Mouse (Mus musculus): ENCODE results near the gene Slc35a3.

Slc35a3 gene

GRCm38 (mm10) chr3:116638572-116638971 is 74.1 kb downstream of the Slc35a3 start:
- no peak for DNase-seq (ENCODE audit: low read depth, low spot score)

DNA sequence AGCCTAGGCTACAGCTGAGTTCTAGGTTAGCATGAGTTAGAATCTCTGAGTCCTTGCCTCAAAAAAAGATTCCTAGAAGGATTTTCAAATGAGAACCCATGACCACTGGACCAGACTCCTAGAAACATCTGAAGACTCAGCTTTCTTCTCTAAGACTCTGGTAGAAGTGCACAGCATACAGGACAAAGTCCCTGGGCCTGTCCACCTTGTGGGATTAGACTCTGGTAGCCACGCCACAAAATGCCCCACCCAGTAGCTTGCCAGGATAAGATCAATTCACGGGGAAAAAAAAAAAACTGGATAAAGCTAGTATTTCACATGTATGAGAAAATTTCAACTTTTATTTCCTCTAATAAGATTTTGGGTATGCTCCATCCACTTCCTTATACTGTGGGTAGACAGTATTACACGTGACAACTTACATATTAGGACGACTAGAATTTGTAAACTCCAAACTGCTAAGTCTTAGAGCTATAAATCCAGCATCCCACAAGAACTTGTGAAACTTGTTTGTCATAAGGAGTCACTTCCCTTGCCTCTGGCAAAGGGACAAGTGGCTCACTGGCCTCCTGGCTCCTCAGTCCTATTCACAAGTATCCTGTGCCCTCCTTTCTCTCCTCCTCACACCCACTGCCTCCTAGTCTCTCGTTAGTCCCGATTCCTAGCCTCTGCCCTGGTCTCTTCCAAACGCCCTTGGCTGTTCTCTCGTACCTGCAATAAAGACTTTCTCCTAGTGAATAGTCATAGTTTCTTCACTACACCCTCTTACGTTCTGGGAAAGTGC is 74.7 kb downstream of the Slc35a3 start:
- DNase-seq (ENCODE audit: low read depth, low spot score), result no peak

DNA sequence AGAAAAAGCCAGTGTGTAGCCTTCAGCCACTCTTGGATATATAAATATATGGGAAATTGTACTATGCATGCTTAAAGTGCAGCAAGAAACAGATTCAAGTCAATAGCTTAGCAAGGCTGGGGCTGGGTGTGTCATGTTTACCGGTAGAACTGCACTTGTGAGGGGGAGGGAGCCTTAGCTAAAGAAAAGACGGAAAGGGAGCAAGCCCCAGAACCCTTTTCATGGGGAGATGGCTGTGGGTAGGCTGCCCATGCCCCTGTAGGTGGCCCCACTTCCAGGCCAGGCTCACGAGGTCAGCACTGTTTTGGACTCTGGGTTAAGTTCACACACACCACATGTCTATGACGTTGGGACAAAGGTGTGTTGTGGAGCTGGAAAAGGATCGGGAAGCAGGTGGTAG is 76.8 kb downstream of the Slc35a3 start:
- DNase-seq (ENCODE audit: low read depth, low spot score), result no peak

DNA sequence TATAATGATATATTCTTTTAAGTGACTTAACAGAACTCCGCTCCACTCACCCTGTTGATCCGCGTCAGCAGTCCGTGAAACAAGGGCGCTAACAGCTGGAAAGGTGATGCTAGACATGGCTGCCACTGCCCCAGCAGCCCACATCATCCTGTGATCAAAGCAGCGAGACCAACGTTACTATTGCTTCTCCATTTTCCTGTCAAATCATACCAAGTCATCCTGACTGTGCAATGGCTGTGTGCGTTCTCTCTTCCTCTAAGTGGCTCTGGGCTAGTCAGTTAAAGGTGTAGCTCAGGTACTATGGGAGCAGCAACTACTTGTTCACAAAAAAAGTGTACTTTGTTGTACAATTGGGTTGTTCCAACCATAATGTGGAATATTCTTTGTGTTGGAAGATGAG is 77.8 kb downstream of the Slc35a3 start:
- no peak for DNase-seq (ENCODE audit: low read depth, low spot score)

DNA sequence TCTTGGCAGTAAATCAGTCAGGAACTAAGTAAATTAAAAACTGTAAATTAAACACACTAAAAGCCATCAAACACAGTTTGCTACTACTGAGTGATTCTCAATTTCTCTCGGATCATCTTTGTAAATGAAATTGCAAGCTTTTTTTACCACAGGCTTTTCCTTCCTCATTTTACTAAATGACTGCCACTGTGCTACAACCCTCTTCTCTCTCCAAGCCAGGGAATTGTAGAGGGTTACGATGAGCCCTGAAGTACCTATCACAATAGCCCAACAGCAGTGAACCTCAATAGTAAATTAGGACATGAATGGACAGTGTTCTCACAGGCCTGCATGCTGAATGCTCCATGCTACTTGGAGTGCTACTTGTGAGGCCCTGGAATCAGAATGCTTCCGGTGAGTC is 78.5 kb downstream of the Slc35a3 start:
- DNase-seq (ENCODE audit: low read depth, low spot score), result no peak

GRCm38 (mm10) chr3:116632971-116633370 is 79.7 kb downstream of the Slc35a3 start:
- no peak for DNase-seq (ENCODE audit: low read depth, low spot score)

DNA sequence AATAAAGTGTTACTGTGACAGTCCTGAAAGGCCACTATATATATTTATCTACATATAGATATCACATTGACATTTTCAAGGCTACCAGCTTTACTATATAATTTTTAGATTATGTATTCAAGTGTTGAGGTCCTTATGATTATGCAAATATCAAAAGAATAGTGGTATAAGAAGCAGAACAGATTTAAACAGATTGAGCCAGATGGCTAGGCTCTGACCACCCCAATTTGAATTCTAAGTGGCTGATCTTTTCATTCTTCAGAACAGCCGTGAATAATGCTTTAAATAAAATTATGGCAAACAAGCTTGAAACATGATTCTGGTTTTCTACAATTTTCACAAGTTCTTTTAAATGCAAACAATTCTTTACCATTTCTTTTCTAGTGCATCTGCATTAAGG is 81.2 kb downstream of the Slc35a3 start:
- no peak for DNase-seq (ENCODE audit: low read depth, low spot score)

GRCm38 (mm10) chr3:116622641-116623040 is 90.0 kb downstream of the Slc35a3 start:
- peak; percentile 70 for DNase-seq (ENCODE audit: low read depth, low spot score)

DNA sequence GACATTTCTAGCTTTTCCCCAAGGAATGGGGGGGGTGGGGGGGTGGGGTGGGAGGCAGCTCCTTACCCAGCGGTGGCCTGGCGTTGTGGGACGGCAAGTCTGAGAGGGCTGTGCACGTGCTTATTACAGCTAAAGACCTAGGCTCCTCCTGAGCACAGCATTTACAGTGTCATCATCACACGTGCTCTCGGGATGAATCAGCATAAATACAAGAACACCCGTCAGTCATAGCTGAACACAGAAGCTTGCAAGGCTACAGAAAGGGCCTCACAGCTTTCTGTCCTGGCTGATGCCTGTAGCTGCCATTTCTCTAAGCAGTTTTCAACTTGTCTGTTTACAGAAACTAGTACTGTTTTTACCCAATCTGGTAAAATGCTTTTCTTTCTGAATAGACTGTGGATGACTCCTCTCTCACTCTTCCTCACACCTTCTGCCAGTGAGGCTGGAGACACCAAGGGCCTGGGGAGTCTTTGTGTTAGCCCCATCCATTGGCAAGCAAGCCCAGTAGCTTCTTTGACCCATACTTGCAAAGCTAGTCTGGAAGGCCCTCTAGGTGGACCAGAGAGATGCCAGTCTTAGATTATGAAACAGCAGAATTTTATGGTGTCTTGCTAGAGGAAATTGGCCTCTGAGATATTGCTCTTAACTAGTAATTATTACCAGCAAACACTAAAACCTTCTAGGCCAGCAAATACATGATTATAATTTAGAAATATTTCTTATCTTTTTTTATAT is 91.8 kb downstream of the Slc35a3 start:
- DNase-seq (ENCODE audit: low read depth, low spot score), result no peak

Data from WW6 (cell line).